Mouse (Mus musculus) embryonic facial prominence, embryonic 10.5 days (tissue): ENCODE measurements around the gene F12. TPM values are rescaled to one million over a fixed set of nuclear protein-coding genes. Genes with fewer than 3 reads are reported as not detected.

ENCODE experiments used
- DNase-seq: peaks from one replicate; pipeline ENCODE4 v3.0.0-alpha.2; 2017; ENCODE audit warnings: low spot score
- H3K27ac ChIP-seq: fragments of 300-500 bp; sonication (generic); replicated peaks from 2 replicates; pipeline ENCODE4 v1.5.1; 2016; ENCODE audit warnings: mild to moderate bottlenecking
- H3K27me3 ChIP-seq: fragments of 300-500 bp; sonication (generic); replicated peaks from 2 replicates; pipeline ENCODE4 v1.6.1; 2016; ENCODE audit warnings: low read depth, mild to moderate bottlenecking; ENCODE audit not compliant: poor library complexity, severe bottlenecking
- H3K36me3 ChIP-seq: fragments of 300-500 bp; sonication (generic); replicated peaks from 2 replicates; pipeline ENCODE4 v1.6.1; 2016; ENCODE audit warnings: mild to moderate bottlenecking, moderate library complexity
- H3K4me1 ChIP-seq: fragments of 300-500 bp; sonication (generic); 2 replicates; pipeline ENCODE4 v1.6.1; 2016
- H3K4me3 ChIP-seq: fragments of 300-500 bp; sonication (generic); 2 replicates; pipeline ENCODE4 v1.5.1; 2016; ENCODE audit warnings: mild to moderate bottlenecking, moderate library complexity
- H3K9me3 ChIP-seq: fragments of 300-500 bp; sonication (generic); 2 replicates; pipeline ENCODE4 v1.6.1; 2016; ENCODE audit warnings: mild to moderate bottlenecking
- WGBS: fragments of 180-500 bp; shearing (Covaris S2); methylation state at CpG from one replicate; pipeline ENCODE4 v1.1.7; 2016; 5-methylcytosine and 5-hydroxymethylcytosine counted together
- polyA plus RNA-seq: library from polyadenylated mRNA; unstranded; fragments of >200 nt; fragmentation: Nextera tagmentation; extraction: Ambion mirVana; gene quantifications from 2 replicates; pipeline ENCODE4 v1.2.1, GENCODE M21; 2016

Gene F12
- polyA plus RNA-seq, 1 experiment from 2014 or later: not detected

GRCm38 (mm10) chr13:55420018-55420932, 6.3 kb downstream of the F12 start:
- Histone ChIP-seq H3K36me3 (no peaks in the 10 kb centered on the region), H3K4me1 (peaks cover 27% of the 10 kb centered on the region), H3K4me3 (peak overlapping the region; percentile 45), H3K27me3 (peaks cover 65% of the 10 kb centered on the region), H3K27ac (no peak overlapping the region), H3K9me3 (no peaks in the 10 kb centered on the region)
- 30% methylated on average over 51 of the region's 51 CpGs for WGBS
- no peak for DNase-seq

- H3K9me3 ChIP-seq: no peaks in the 10 kb centered on the region
- no peak overlapping the region for H3K27ac ChIP-seq
- H3K27me3 ChIP-seq: peaks cover 76% of the 10 kb centered on the region
- H3K36me3 ChIP-seq: no peaks in the 10 kb centered on the region
- WGBS: 83% methylated on average over 5 of the region's 5 CpGs
- no peak for DNase-seq
- H3K4me1 ChIP-seq: peaks cover 35% of the 10 kb centered on the region
- no peak overlapping the region for H3K4me3 ChIP-seq
These were observed 7.5 kb downstream of the F12 start for GRCm38 (mm10) chr13:55419142-55419541.

GRCm38 (mm10) chr13:55418004-55418403, 8.6 kb downstream of the F12 start:
- Histone ChIP-seq H3K36me3 (no peaks in the 10 kb centered on the region), H3K27ac (no peak overlapping the region), H3K4me3 (peak overlapping the region; percentile 12; the same call in 1 of the 2 replicates), H3K4me1 (peaks cover 35% of the 10 kb centered on the region), H3K27me3 (peaks cover 87% of the 10 kb centered on the region), H3K9me3 (no peaks in the 10 kb centered on the region)
- peak; percentile 89 for DNase-seq
- 15% methylated on average over 12 of the region's 12 CpGs for WGBS

GRCm38 (mm10) chr13:55414743-55415380, 11.7 kb downstream of the F12 start, which contains the start of gene Pfn3:
Pfn3 (minus strand) TSS chr13:55415232.
- no peaks in the 10 kb centered on the region for H3K9me3 ChIP-seq
- peaks cover 71% of the 10 kb centered on the region for H3K27me3 ChIP-seq
- peak within 1 kb of the TSS; percentile 19; the same call in 1 of the 2 replicates for H3K27ac ChIP-seq
- no peaks in the 10 kb centered on the region for H3K36me3 ChIP-seq
- peak; percentile 69 for DNase-seq
- H3K4me1 ChIP-seq: peaks cover 16% of the 10 kb centered on the region
- 8% methylated on average over 41 of the region's 41 CpGs for WGBS
- H3K4me3 ChIP-seq: peak within 1 kb of the TSS; percentile 55

GRCm38 (mm10) chr13:55413333-55413732, 13.3 kb downstream of the F12 start:
- no peak for DNase-seq
- WGBS: 83% methylated on average over 12 of the region's 12 CpGs
- H3K27me3 ChIP-seq: peaks cover 57% of the 10 kb centered on the region

GRCm38 (mm10) chr13:55412643-55413307, 13.8 kb downstream of the F12 start:
- Histone ChIP-seq H3K4me3 (no peak overlapping the region), H3K9me3 (no peaks in the 10 kb centered on the region), H3K36me3 (no peaks in the 10 kb centered on the region), H3K4me1 (peaks cover 10% of the 10 kb centered on the region), H3K27me3 (peaks cover 55% of the 10 kb centered on the region), H3K27ac (no peak overlapping the region)
- no peak for DNase-seq
- 83% methylated on average over 13 of the region's 13 CpGs for WGBS

More at GRCm38 (mm10) chr13:55413333-55413732, 13.3 kb downstream of the F12 start:
- no peak overlapping the region for H3K27ac ChIP-seq
- H3K4me3 ChIP-seq: no peak overlapping the region
- no peaks in the 10 kb centered on the region for H3K36me3 ChIP-seq
- H3K9me3 ChIP-seq: no peaks in the 10 kb centered on the region
- peaks cover 15% of the 10 kb centered on the region for H3K4me1 ChIP-seq

- Histone ChIP-seq H3K27ac (no peak overlapping the region), H3K4me3 (no peak overlapping the region), H3K9me3 (no peaks in the 10 kb centered on the region), H3K4me1 (peaks cover 10% of the 10 kb centered on the region), H3K27me3 (peaks cover 50% of the 10 kb centered on the region), H3K36me3 (no peaks in the 10 kb centered on the region)
- WGBS: 79% methylated on average over 7 of the region's 7 CpGs
- DNase-seq: no peak
These were observed 14.8 kb downstream of the F12 start for GRCm38 (mm10) chr13:55411826-55412225.

GRCm38 (mm10) chr13:55408546-55409120, 18.0 kb downstream of the F12 start:
- no peaks in the 10 kb centered on the region for H3K36me3 ChIP-seq

GRCm38 (mm10) chr13:55407341-55407740, 19.3 kb downstream of the F12 start:
- H3K4me1 ChIP-seq: peaks cover 17% of the 10 kb centered on the region
- no peaks in the 10 kb centered on the region for H3K36me3 ChIP-seq
- WGBS: 83% methylated on average over 4 of the region's 4 CpGs
- peaks cover 36% of the 10 kb centered on the region for H3K27me3 ChIP-seq
- DNase-seq: no peak
- no peak overlapping the region for H3K27ac ChIP-seq
- H3K4me3 ChIP-seq: no peak overlapping the region
- no peaks in the 10 kb centered on the region for H3K9me3 ChIP-seq

More at GRCm38 (mm10) chr13:55408546-55409120, 18.0 kb downstream of the F12 start:
- DNase-seq: no peak
- H3K4me1 ChIP-seq: peaks cover 13% of the 10 kb centered on the region
- H3K9me3 ChIP-seq: no peaks in the 10 kb centered on the region
- no peak overlapping the region for H3K27ac ChIP-seq
- peaks cover 48% of the 10 kb centered on the region for H3K27me3 ChIP-seq
- 86% methylated on average over 19 of the region's 19 CpGs for WGBS
- H3K4me3 ChIP-seq: no peak overlapping the region

GRCm38 (mm10) chr13:55405783-55406390, 20.7 kb downstream of the F12 start:
- H3K9me3 ChIP-seq: no peaks in the 10 kb centered on the region
- H3K4me3 ChIP-seq: peak overlapping the region; percentile 25; the same call in 1 of the 2 replicates
- H3K36me3 ChIP-seq: no peaks in the 10 kb centered on the region
- DNase-seq: no peak
- peaks cover 17% of the 10 kb centered on the region for H3K4me1 ChIP-seq
- 60% methylated on average over 13 of the region's 13 CpGs for WGBS
- peak overlapping the region; percentile 88 for H3K27ac ChIP-seq
- H3K27me3 ChIP-seq: peaks cover 31% of the 10 kb centered on the region

- Histone ChIP-seq H3K36me3 (no peaks in the 10 kb centered on the region), H3K27ac (peak overlapping the region; percentile 88), H3K4me3 (peak overlapping the region; percentile 33; the same call in 1 of the 2 replicates), H3K4me1 (peaks cover 17% of the 10 kb centered on the region), H3K27me3 (peaks cover 35% of the 10 kb centered on the region), H3K9me3 (no peaks in the 10 kb centered on the region)
- DNase-seq: peak; percentile 87
- WGBS: 16% methylated on average over 11 of the region's 11 CpGs
These were observed 21.5 kb downstream of the F12 start for GRCm38 (mm10) chr13:55404853-55405782.
